Mouse (Mus musculus): Measurements from ENCODE around the gene Bcl2l12. TPM values are rescaled to one million over a fixed set of nuclear protein-coding genes. Genes with fewer than 3 reads are reported as not detected.
"Not testable (repeated sequence)": the region's sequence is repeated elsewhere in the genome, so short reads cannot be mapped to it uniquely, and the experiment has no call there.

Bcl2l12 gene
- 1 to 10 TPM; 1.8 to 2.6 TPM for total RNA-seq (2021)

DNA sequence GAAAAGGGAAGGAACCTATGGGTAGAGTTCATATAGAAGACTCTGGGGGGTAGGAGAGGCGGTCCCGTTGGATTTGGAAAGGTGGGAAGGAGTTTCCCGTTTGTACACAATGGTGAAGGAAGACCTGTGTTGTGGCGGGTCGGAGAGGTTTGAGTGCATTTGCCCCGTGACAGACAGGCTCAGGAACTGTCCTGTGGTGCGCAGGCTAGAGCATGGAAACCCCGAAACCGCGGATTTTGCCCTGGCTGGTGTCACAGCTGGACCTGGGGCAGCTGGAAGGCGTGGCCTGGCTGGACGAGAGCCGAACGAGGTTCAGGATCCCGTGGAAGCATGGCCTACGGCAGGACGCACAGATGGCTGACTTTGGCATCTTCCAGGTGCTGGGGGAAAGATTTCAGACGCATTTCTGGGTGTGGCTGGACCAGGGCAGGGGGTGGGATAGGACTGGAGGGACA, at the start of gene Bcl2l12:
Gene Bcl2l12 (minus strand): TSS at position 212 of the 455 bp plus-strand sequence.
- intact Hi-C loops (cut with DNase I): no loop called here
- DNase-seq (ENCODE audit: low spot score in 2 of 2): no peak

- no peak for DNase-seq (ENCODE audit: low spot score in 2 of 2)
Measured at GRCm38 (mm10) chr7:45047491-45047890, 49.0 kb upstream of the Bcl2l12 start.

GRCm38 (mm10) chr7:45046853-45047350, 48.4 kb upstream of the Bcl2l12 start:
- no peak for DNase-seq (ENCODE audit: low spot score in 2 of 2)
- intact Hi-C loops (cut with DNase I): no loop called here

More at GRCm38 (mm10) chr7:45047491-45047890, 49.0 kb upstream of the Bcl2l12 start:
- intact Hi-C loops (cut with DNase I): no loop called here

GRCm38 (mm10) chr7:45045741-45046140, 47.2 kb upstream of the Bcl2l12 start:
- no peak for DNase-seq (ENCODE audit: low spot score in 2 of 2)
- intact Hi-C loops (cut with DNase I): no loop called here

- no peak for DNase-seq (ENCODE audit: low spot score in 2 of 2)
Measured at GRCm38 (mm10) chr7:45043307-45043706, 44.8 kb upstream of the Bcl2l12 start.

GRCm38 (mm10) chr7:45040851-45041250, 42.3 kb upstream of the Bcl2l12 start:
- DNase-seq (ENCODE audit: low spot score in 2 of 2): no peak
- intact Hi-C loops (cut with DNase I): no loop called here

More at GRCm38 (mm10) chr7:45043307-45043706, 44.8 kb upstream of the Bcl2l12 start:
- intact Hi-C loops (cut with DNase I): no loop called here

GRCm38 (mm10) chr7:45038411-45038810, 39.9 kb upstream of the Bcl2l12 start:
- DNase-seq (ENCODE audit: low spot score in 2 of 2): no peak
- intact Hi-C loops (cut with DNase I): no loop called here

- intact Hi-C loops (cut with DNase I): no loop called here
- DNase-seq (ENCODE audit: low spot score in 2 of 2): no peak
Measured at GRCm38 (mm10) chr7:45037720-45038361, 39.3 kb upstream of the Bcl2l12 start.

GRCm38 (mm10) chr7:45036702-45037101, 38.2 kb upstream of the Bcl2l12 start:
- no peak for DNase-seq (ENCODE audit: low spot score in 2 of 2)
- intact Hi-C loops (cut with DNase I): no loop called here

DNA sequence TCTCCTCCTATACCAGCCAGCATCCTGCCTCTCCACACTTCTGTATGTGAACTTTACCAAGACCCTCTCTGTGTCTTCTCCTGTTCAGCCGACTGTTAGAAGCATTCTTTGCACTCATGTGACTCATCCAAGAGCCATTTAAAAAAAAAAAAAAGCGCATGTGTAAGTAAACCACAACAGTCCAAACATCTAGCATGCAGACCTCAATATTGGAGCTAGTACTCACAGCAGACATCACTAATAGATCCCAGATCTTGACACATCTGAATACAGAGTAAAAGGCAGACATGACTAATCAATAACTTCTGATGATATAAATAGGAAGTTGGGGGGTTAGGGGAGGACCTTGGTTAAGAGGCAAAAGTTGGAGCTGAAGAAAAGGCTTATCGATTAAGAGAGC, 37.1 kb upstream of the Bcl2l12 start:
- intact Hi-C loops (cut with DNase I): no loop called here
- DNase-seq (ENCODE audit: low spot score in 2 of 2): no peak

DNA sequence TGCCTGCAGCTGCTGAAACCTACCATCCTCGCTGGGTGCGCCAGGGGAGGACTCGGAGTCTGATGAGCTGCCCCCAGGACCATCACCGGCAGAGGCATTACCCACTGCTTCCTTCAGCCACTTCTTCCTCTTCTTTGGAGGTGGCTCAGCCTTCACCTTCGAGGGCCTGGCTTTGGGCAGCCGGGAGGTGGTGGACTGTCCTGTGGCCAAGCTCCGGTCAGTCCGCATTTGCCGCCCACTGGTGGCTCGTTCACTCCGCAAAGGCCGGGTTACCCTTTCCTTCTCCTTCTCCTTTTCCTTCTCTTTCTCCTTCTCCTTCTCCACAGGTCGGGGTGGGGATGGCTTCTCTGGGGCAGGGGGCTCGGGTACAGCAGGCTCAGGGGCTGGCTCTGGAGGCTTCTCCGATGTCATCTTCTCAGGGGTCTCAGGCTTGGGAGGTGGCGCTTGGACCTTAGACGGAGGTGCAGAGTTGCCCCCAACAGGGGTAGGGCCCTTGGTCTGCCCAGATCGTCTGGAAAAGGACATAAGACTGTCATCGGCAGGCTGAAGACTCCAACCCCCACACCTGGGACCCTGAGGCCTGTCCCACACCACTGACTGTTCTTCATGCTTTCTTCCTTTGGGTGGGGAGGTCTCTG, 35.3 kb upstream of the Bcl2l12 start:
- no peak for DNase-seq (ENCODE audit: low spot score in 2 of 2)
- intact Hi-C loops (cut with DNase I): no loop called here

GRCm38 (mm10) chr7:45030857-45031256, 32.3 kb upstream of the Bcl2l12 start:
- intact Hi-C loops (cut with DNase I): no loop called here
- no peak for DNase-seq (ENCODE audit: low spot score in 2 of 2)

GRCm38 (mm10) chr7:45029995-45030394, 31.5 kb upstream of the Bcl2l12 start:
- no peak for DNase-seq (ENCODE audit: low spot score in 2 of 2)
- intact Hi-C loops (cut with DNase I): no loop called here

GRCm38 (mm10) chr7:45028351-45028750, 29.8 kb upstream of the Bcl2l12 start:
- intact Hi-C loops (cut with DNase I): no loop called here
- no peak for DNase-seq (ENCODE audit: low spot score in 2 of 2)

DNA sequence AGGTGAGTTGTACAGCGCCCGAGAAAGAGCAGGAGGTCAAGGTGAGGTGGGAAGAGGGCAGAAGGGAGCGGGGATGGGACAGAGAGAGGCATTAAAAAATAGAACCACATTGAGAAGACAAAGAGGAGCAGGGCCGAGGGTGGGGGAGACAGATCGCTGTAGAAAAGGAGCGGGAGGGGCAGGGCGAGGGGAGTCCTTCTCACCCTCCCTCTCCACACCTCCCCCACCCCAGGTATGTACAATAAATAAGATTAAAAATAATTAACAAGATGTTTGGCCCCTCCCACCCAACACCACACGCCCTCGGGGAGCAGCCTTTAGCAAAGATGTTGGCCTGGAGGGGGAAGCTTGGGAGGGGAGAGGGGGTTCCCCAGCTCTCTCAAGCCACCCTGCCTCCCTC, 29.2 kb upstream of the Bcl2l12 start:
- intact Hi-C loops (cut with DNase I): no loop called here
- DNase-seq (ENCODE audit: low spot score in 2 of 2): no peak

GRCm38 (mm10) chr7:45026256-45026655, 27.7 kb upstream of the Bcl2l12 start:
- intact Hi-C loops (cut with DNase I): no loop called here

DNA sequence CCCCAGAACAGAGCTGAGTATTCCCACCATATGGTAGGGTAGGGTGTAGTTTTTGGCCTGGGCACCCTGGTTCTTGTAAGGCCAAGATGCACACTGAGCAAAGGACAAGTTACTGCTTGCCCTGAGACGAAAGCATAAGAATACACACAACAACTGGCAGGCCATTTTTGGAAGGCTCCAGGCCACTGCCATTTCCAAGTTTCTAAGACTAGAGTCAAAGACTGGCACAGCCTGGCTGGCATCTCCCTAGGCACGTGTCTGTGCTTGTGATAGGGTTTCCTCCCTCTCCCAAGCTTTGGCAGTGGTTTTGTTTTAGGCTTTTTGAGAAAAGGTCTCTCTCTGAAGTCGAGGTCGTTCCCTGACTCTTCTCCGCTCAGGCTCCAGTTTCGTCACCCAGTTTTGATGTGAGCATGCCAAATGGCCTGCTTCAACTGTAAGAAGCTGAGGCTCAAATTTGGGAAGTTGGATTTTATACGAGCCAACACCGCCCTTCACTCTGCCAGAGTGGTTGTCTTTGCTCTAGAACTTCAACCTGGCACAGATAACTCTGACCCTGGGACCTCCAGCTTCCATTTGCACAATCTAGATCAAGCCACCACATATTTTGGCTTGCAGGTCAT, 27.2 kb upstream of the Bcl2l12 start:
- intact Hi-C loops (cut with DNase I): no loop called here
- DNase-seq (ENCODE audit: low spot score in 2 of 2): no peak

More at GRCm38 (mm10) chr7:45026256-45026655, 27.7 kb upstream of the Bcl2l12 start:
- no peak for DNase-seq (ENCODE audit: low spot score in 2 of 2)

GRCm38 (mm10) chr7:45024281-45025248, 26.1 kb upstream of the Bcl2l12 start:
- intact Hi-C loops (cut with DNase I): no loop called here
- no peak for DNase-seq (ENCODE audit: low spot score in 2 of 2)

- DNase-seq (ENCODE audit: low spot score in 2 of 2); intact Hi-C loops (cut with DNase I): not testable (repeated sequence)
Measured at GRCm38 (mm10) chr7:45023711-45024110, 25.2 kb upstream of the Bcl2l12 start.

Measured in left cerebral cortex, postnatal 36 days (tissue).